Mouse (Mus musculus): ENCODE results near the gene Gm28308.

Gene Gm28308

DNA sequence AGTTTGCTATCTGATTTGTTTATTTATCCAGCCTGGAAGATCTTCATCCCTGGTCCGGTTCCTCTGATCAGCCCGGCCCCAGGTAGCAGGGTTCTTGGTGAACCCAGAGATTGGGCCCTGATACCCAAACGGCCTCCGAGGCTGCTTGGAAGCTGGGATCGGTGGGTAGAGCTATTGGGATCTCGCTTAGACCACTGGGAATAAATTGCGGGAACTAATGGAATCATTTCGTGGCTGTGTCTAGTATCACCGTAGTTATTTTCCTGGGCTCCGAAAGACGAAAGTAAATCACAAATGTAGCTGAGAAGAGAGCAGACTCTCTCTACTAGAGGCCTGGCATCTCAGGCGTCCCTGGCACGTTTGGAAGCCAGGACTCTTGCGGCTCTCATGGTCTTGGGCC is 7.9 kb downstream of the Gm28308 start:
- DNase-seq (ENCODE audit: low spot score in 2 of 2), result no peak

GRCm38 (mm10) chr6:52204050-52204752 is 8.9 kb downstream of the Gm28308 start, which contains the start of gene Hoxa5:
Gene Hoxa5, minus strand, starts transcription at chr6:52204587.
- peak in 1 of 2 experiments; percentile 67 for DNase-seq (ENCODE audit: low spot score in 2 of 2)

DNA sequence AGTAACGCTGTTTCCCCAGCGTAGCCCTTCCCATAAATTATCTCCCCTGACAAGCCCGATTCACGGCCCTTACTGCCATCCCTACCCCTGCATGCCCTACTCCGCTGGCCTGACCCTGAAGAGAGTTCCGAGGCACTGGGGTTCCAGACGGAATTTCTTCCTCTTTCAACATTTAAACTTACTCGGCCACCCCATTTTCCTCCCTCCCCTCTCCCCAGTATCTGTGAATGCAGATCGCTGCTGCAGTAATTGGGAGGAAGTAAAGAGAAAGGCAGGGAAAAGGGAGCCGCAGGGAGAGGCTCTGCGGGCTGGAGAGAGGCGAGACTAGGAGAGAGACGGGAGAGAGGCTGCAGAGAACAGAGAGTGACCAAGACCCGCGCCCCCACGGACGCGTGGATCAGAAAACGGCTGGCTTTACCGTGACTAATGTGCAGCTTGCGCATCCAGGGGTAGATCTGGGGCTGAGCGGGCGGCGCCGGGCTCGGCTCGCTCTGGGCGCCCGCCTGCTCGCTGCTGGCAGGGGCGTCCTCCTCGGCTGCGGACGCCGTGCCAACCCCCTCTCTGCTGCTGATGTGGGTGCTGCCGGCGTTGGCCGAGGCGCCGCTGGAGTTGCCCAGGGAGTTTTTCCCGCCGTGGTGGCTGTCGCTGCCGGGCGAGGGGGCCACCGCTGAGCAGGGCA is 9.6 kb downstream of the Gm28308 start:
- DNase-seq (ENCODE audit: low spot score in 2 of 2), result no peak

DNA sequence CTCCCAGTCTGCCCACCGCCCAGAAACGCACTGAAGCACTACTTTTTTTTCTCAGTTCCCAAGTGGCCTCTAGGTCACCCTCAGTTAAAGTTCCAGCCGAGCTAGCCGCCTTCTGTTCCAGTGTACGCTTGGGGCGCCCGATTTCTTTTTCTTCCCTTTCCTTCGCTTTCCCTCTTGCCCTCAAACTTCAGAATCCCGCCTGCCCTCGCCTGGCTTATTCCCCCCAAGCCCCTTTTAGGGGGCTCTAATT is 10.1 kb downstream of the Gm28308 start:
- no peak for DNase-seq (ENCODE audit: low spot score in 2 of 2)

- DNase-seq (ENCODE audit: low spot score in 2 of 2), result no peak
Measured at GRCm38 (mm10) chr6:52202362-52203120, 10.6 kb downstream of the Gm28308 start.

GRCm38 (mm10) chr6:52201269-52201668 is 11.9 kb downstream of the Gm28308 start:
- DNase-seq (ENCODE audit: low spot score in 2 of 2), result no peak

DNA sequence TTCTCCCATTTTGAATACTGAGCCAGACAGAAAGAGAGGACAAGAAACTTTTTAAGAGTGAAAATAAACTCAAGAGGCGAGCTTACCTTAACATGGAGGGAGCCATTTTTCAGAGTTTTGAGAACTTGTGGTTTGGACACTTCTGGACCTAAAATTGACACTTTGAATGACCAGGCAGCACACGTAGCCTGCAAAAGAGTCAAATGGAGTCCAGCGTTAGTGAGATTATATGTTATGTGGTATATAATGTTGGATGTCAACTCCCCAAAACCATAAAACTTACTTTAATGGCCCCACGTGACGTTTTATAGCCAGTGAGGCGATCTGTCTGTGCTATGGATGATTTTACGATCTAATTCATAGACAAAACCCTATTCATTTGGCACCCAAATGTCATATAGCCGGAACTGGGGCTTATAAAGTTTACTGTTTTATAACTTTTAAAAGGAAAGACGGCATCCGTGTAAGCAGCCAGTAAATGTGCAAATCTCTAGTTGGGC is 12.3 kb downstream of the Gm28308 start:
- DNase-seq (ENCODE audit: low spot score in 2 of 2), result no peak

- DNase-seq (ENCODE audit: low spot score in 2 of 2), result no peak
Measured at GRCm38 (mm10) chr6:52200073-52200750, 12.9 kb downstream of the Gm28308 start.

- no peak for DNase-seq (ENCODE audit: low spot score in 2 of 2)
Measured at GRCm38 (mm10) chr6:52197271-52197670, 15.9 kb downstream of the Gm28308 start.

GRCm38 (mm10) chr6:52196811-52197210 is 16.3 kb downstream of the Gm28308 start:
- no peak for DNase-seq (ENCODE audit: low spot score in 2 of 2)

DNA sequence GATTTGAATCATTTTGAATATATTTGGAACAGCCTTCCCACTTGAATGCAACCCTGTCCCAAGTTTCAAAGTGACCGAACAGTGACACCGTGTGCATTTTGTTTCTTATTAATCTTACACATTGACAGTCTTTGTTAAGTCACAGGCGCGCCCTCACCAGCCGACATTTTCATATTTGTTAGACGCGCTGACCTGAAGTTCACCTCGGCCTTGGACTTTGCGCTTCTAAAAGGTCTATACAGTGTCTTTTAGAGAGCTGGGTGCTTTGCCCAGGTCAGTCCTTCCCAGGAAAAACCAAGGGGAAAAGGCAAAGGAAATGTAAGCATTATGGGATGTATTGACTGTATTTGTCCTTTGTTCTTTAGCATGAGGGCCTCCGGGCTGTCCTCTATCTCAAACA is 18.4 kb downstream of the Gm28308 start:
- no peak for DNase-seq (ENCODE audit: low spot score in 2 of 2)

DNA sequence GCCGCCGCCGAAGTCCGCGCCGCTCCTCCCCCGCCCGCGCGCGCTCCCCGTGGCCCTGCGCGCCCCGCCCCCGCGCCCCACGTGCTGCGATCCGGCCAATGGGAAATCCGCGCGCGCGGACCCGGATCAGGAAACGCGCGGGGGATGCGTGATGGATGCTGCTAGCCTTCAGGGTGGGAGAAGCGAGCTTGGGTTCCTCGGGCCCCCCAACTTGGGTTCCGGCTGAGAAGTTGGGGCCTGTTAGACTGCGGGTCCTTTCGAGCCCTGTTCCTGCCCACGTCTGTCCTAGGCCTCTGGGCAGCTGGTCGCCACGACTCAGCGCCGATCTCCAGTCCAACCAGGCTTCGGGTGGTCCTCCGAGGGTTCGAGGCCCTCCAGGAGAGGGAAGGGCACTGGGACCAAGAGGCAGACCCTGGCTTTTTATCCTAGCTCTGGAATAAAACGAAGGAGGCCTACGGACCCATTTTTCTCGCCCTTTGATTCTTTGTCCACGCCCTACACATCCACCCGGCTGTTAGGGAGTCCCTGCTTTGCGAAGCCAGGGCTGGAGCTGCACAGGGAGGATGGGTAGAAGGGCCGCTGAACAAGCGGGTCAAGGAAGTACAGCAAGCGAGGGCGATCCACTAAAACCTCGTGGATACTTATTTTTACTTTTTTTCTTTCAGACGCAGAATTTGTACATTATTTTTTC is 21.1 kb downstream of the Gm28308 start:
- peak in 1 of 2 experiments; percentile 75 for DNase-seq (ENCODE audit: low spot score in 2 of 2)

DNA sequence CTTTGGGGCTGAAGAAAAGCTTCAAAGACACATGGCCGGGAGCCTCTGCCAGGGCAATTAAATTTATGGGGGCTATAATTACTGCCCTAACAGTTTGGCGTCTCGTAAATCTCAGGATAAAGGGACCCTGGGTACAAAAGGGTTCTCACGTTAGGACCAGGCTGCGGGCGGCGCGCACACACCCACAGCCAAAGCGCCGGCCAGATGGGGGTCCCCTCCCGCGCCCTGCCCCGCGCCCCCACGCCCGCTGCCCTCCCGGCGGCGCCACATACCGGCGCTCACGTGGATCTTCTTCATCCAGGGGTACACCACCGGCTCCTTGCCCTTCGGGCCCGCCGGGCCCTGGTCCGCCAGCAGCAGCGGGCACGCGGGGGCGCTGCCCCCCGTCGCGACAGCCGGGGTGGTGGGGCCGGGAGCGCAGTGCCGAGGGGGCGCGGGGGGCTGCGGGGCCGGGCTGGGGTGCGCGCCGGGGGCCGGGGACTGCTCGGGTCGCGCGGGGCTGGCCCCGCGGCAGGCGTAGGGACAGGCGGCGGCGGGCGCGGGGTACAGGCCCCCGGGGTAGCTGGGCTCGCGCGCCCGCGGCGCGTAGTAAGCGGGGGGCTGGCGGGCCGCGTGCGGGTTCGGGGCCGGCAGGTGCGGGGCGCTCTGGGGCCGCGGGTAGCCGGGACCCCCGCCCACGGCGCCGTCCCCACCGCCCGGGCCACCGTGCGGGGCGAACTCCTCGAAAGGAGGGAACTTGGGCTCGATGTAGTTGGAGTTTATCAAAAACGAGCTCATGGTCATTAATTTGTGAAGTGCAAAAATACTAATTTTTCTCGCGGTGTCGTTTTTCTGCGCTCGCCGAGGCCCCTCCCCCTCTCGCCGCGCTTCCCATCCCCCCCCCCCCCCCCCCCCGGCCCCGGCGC is 22.0 kb downstream of the Gm28308 start, which contains the start of gene Hoxa4:
Gene Hoxa4, minus strand, starts transcription at position 848 of the 905 bp plus-strand sequence.
- no peak for DNase-seq (ENCODE audit: low spot score in 2 of 2)

DNA sequence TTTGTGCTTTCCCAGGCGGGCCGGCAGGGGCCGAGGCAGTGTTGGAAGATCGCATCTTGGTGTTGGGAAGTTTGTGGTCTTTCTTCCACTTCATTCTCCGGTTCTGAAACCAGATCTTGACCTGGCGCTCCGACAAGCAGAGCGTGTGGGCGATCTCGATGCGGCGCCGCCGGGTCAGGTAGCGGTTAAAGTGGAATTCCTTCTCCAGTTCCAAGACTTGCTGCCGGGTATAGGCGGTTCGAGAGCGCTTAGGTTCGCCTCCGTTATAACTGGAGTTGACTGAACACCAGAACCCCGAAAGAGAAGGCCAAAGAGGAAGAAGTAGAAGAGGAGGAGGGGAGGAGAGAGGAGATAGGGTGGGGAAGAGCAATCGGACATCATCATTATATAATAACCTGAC is 22.7 kb downstream of the Gm28308 start:
- DNase-seq (ENCODE audit: low spot score in 2 of 2), result no peak

GRCm38 (mm10) chr6:52189909-52190308 is 23.2 kb downstream of the Gm28308 start:
- no peak for DNase-seq (ENCODE audit: low spot score in 2 of 2)

DNA sequence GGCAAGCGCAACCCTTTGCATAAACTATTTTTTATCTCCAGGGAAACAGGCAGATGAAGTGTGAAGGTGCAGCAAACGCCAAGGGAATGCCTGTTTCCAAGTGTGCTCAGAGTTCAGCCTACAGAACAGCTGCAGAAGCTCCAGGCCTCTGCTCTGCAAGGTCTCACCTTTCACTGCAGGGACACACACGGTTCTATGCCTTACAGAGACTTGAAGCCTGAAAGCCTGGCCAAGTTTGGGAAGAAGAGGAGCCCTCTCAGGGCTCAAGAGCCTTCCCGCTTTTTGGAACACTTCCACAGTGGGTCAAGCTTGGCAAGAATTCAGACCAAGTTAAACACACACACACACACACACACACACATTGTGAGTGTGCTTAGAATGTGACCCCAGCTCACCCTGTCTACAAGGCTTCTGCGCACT is 24.0 kb downstream of the Gm28308 start:
- DNase-seq (ENCODE audit: low spot score in 2 of 2), result no peak

GRCm38 (mm10) chr6:52186500-52186899 is 26.6 kb downstream of the Gm28308 start:
- DNase-seq (ENCODE audit: low spot score in 2 of 2), result no peak

DNA sequence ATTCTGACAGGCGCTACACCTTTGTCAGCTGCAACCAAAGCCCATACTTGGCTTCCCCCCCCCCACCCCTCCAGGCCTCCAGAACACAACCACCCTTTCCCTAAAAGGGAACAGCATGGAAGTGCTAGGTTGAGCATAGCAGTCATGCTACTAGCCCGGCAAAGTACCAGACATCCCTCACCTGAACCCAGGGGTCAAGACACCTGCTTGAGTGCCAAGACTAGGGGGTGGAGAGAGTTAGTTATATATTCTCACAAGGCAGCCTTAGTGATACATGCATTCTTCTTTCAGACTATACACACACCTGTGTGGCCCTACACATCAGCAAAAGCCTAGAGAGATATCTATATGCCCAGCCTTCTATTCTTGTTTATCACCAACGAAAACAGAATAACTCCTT is 27.3 kb downstream of the Gm28308 start:
- no peak for DNase-seq (ENCODE audit: low spot score in 2 of 2)

DNA sequence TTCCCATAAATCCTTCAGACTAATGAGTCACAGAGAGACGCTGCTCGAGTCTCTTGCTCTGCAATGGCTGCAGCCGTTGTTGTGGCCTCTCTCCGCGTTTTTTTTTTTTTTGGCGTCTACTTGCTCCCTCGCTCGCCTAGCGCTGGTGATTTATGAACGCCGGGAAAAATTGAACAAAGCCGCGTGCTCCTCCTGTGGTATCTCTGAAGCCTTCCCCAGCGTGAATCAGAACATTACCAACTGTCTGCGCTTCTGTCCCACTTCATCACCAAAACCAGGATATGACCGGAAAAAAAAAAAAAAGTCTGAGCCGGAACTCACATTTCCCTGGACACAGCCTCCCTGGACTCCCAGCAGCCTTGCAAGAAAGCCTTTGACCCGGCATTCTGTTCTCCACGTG is 27.9 kb downstream of the Gm28308 start:
- no peak for DNase-seq (ENCODE audit: low spot score in 2 of 2)

- no peak for DNase-seq (ENCODE audit: low spot score in 2 of 2)
Measured at GRCm38 (mm10) chr6:52184668-52185067, 28.5 kb downstream of the Gm28308 start.
